Mouse (Mus musculus): ENCODE results near the gene 0610040J01Rik.
A peak's percentile ranks its signal among the peaks of the same experiment; 100 is the strongest.

Gene 0610040J01Rik

GRCm38 (mm10) chr5:63906149-63907093, 94.3 kb downstream of the 0610040J01Rik start:
- peak; percentile 72 to 83 for DNase-seq

- DNase-seq, result no peak
Observed at GRCm38 (mm10) chr5:63907513-63907912, 95.3 kb downstream of the 0610040J01Rik start.

GRCm38 (mm10) chr5:63910171-63910960, 98.2 kb downstream of the 0610040J01Rik start:
- DNase-seq, result no peak

- no peak for DNase-seq
Observed at GRCm38 (mm10) chr5:63914896-63915295, 102.7 kb downstream of the 0610040J01Rik start.

- no peak for DNase-seq
Observed at GRCm38 (mm10) chr5:63916457-63917139, 104.4 kb downstream of the 0610040J01Rik start.

GRCm38 (mm10) chr5:63918201-63918600, 106.0 kb downstream of the 0610040J01Rik start:
- no peak for DNase-seq

GRCm38 (mm10) chr5:63923305-63924025, 111.3 kb downstream of the 0610040J01Rik start:
- peak; percentile 31 to 73 for DNase-seq

DNA sequence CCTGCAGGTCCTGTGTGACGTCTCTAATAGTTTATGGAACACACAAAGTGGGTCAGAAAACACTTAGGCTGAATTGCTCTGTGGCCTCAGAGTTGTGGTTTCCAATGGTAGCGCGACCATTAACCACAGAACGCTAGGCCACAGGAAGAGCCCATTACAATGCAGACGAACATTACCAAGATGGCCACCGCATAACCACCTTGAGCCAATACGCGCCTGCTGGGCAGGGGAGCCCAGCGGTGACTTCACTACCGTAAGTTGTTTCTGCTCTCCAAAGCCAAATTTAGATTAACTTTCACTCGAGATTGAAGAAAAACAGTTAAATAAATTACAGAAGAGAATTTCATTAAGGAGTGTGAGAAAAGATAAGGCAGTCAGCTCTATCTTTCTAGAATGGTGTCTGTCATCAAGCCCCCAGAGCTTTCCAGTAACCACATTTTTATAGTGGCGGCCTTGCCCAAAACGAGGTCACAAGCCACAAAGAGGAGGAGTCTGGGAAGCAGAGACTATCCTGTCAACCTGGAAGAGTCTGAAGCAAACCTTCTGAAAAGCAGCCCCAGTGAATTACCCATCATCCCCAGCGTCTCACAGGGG, 113.0 kb downstream of the 0610040J01Rik start:
- no peak for DNase-seq

- peak in 1 of 2 experiments; percentile 24 for DNase-seq
Observed at GRCm38 (mm10) chr5:63930824-63931358, 118.7 kb downstream of the 0610040J01Rik start.

DNA sequence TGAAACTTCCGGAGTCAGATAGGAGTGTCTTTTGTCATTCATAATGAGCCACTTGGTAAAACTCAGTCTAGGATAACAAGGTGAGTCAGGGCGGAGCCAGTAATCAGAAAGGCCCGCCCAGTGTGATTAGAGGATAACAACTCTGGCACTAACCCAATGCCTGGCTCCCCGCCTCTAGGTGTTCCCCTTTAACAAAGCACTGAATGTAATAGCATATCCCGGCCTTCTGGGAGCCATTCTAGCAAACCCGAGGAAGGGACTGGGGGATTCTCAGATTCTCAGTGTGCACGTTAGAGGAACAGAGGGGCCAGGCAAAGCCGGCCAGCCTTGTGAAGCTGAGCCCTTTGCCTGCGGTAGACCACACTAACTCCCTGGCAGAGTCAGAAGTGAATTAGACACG, 120.7 kb downstream of the 0610040J01Rik start:
- peak; percentile 23 to 39 for DNase-seq

DNA sequence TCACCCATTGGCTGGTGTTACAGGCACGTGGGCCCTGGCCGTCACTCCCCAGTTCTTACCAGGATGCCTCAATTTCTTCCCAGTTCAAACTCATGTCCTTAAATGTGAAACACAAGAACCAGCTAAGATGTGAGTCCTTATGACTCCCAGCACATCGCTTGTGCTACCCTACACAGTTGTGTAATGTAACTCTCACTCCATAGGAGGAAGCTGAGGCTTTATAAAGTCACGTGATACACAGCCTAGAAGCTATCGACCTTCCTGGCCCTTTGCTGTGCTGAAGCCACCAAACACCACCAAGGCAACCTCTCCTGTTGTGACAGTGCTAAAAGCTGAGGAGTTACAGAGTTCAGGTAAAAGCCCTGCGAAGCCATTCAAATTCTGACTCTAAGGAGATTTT, 123.4 kb downstream of the 0610040J01Rik start:
- DNase-seq, result no peak

DNA sequence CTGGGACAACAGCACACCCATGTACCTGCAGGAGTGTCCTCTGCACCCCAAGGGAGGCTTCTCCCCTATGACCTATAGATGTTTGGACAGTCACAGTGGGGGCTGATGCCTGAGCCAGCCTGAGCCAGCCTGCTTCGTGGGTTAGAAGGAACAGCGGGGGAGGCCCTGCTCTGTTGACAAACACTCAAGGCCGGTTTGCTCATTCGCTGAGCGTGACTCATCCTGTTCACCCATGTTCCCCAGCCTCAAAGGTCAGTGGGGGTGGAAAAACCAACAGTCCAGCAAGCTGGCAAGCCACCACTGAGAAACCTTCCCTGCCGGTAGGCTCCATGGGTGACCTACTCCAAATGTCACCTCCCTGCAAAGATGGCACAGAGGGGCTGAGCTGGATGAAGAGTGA, 124.6 kb downstream of the 0610040J01Rik start:
- peak; percentile 44 to 86 for DNase-seq

DNA sequence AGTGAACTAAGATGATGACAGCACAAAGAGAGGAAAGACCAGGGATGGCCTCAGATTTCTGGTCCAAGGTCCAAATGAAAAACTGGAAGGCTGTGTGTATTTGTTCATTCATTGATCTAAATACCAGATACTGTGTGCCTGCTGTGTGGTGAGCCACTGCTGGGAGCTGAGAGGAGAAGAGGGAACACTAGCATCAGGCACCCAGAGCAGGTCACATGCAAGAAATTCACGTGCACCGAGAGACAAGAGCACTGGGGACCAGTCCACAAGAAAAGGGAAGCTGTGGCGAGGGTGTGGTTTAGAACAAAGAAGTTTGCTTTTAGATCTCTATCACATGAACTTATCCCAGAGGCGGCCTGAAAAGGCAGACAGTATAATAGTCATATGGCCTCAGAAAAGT, 126.4 kb downstream of the 0610040J01Rik start:
- DNase-seq, result no peak

GRCm38 (mm10) chr5:63941891-63942290, 129.7 kb downstream of the 0610040J01Rik start:
- DNase-seq, result no peak

DNA sequence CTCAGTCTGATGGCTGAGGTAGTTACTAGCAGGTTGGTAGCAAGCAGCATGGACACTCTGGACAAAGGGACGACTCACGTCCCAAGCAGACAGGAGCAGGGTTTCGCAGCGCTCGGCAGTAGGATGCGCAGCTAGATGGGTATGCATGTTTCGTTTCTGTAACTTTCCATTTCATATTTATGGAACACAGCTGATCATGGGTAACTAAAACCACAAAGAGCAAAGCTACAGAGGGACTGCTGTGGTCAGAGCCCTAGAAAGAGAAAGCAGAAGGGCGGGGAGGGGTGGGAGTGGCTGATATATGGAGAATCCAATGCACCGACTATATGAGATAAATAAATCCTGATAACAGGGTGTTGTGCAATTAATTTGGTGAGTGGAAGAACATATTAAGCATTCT, 131.1 kb downstream of the 0610040J01Rik start:
- no peak for DNase-seq

DNA sequence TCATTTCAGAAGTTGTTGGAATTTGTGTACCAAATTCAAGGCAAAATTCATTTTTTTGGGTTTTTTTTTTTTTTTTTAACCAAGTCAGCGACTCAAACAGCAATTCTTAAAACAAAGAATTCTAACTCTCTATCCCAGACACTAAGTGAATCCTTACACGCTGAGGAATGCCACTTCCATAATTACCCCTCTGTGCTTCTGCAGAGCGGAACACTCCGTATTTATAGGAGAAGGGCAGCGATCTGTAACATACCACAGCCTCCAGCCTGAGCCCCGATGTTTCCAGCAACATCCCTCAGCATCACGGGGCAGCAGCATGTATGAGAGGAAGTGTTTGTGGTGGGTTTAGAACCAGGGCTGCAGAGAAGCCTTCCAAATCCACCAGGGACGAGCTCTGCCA, 135.4 kb downstream of the 0610040J01Rik start:
- DNase-seq, result no peak

DNA sequence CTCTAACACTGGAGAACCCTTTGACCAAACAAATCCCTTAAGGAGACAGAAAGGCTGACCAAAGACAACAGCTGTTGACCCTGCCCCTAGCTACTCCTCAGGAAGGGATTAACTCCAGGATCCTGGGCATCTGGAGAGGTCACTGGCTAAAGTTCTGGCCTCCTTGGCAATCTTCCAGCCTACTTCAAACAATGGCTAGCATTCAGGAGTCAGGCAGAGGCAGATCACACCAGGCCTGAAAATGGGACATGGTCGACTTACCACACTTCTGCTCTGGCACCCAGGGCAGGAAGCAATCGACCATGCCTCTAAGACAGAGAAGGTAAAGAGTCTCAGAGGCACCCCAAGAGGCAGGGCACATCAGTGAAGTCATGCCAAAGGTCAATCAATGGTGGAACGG, 137.0 kb downstream of the 0610040J01Rik start:
- DNase-seq, result peak; percentile 77 to 84
